24 mouse cellular contexts compared by ENCODE assay signal in the genomic region with DNA sequence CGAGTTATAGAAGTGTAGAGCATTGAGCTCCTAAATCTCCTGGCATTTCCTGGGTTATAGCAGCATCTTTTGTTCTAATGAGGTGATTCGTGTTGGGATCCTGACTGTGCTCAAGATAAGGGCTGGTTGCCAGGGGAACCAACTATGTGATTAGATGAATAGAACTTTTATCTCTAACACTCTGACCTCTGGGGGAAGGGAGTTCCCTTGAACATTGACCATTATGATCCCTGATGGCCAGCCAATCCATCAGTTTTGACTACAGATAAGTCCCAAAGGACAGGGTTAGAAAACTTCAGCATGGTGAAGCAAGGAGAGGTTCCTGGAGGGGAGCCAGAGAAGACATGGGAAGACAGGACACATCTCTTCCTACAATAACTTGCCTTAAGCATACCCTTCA. TPM values are rescaled to one million over a fixed set of nuclear protein-coding genes. Genes with fewer than 3 reads are reported as not detected.
DNase-seq lines count a peak whose midpoint lies in the region; TF ChIP-seq lines count a peak whose summit lies in the region.
"Had no signal": no experiment of that assay in that cellular context is flagged by ENCODE, and none has a peak within 500 bp of the region (broad histone marks: within the 10 kb centered on the region; RNA-seq: fewer than 3 reads in every experiment).

No protein-coding gene starts in this region.

- no peak for TF ChIP-seq POLR2A in embryonic fibroblast, embryonic 13.5 days (IDR thresholded peaks at IDR 0.05; ENCODE audit: low read depth, low read length)

- intact Hi-C loops in heart, postnatal 25 days (cut with DNase I) = no loop called here

- H3K27ac ChIP-seq in embryonic fibroblast, embryonic 13.5 days (ENCODE audit: insufficient read depth, low read length) = 0 out of 2 replicates have a peak overlapping the region, but pooled peaks have one; percentile 18
- H3K27ac ChIP-seq: embryonic facial prominence, embryonic 13.5 days; embryonic facial prominence, embryonic 15.5 days; forebrain, embryonic 13.5 days; forebrain, embryonic 15.5 days had no signal

- H3K4me1 ChIP-seq in embryonic fibroblast, embryonic 13.5 days (ENCODE audit: control insufficient read depth, insufficient read depth, low read length) = peaks cover 9% of the 10 kb centered on the region; the same call in 1 of the 2 replicates
- H3K4me1 ChIP-seq: embryonic facial prominence, embryonic 13.5 days; embryonic facial prominence, embryonic 15.5 days; forebrain, embryonic 13.5 days; forebrain, embryonic 15.5 days had no signal

- no peak overlapping the region for H3K4me3 ChIP-seq in embryonic fibroblast, embryonic 13.5 days (ENCODE audit: insufficient read depth, low read length)
- H3K4me3 ChIP-seq: embryonic facial prominence, embryonic 13.5 days; embryonic facial prominence, embryonic 15.5 days; forebrain, embryonic 13.5 days; forebrain, embryonic 15.5 days had no signal

- no peak for TF ChIP-seq CTCF in embryonic fibroblast, embryonic 13.5 days (IDR thresholded peaks at IDR 0.05; ENCODE audit: borderline replicate concordance, insufficient read depth, low read length)

- peak; percentile 38 for DNase-seq in embryo, embryonic 10 days (ENCODE audit: low spot score)
- no peak for DNase-seq in embryo, embryonic 11 days
- peak; percentile 64 for DNase-seq in heart, adult 11 months
- no peak for DNase-seq in heart, postnatal 25 days (ENCODE audit: low spot score)
- DNase-seq in 3T3-L1 (ENCODE audit: low read depth, low spot score) = peak; percentile 60
- DNase-seq in adrenal gland, postnatal 36 days = no peak
- DNase-seq in thymus, postnatal 14 days = no peak
- DNase-seq: adrenal gland, adult 8-10 months; adrenal gland, postnatal 14 days; cerebellum, adult 11 months; cerebellum, adult 18-20 months; cerebellum, adult 8-10 months; cerebellum, adult 9-11 months; cerebellum, postnatal 14 days; cerebellum, postnatal 36 days; forebrain, postnatal 0 days had no signal

RNA-seq across cellular contexts. Expression of a gene that starts 23.6 kb away (rescaled TPM):
- total RNA-seq in heart, postnatal 25 days (2021) = under 1 TPM; 0.89 to 0.96 TPM
- polyA plus RNA-seq in embryonic fibroblast, embryonic 13.5 days (2011; ENCODE audit: insufficient read length, low read depth, missing spikeins) = 0.15 and 0.83 TPM in 2 replicates
- 1 to 10 TPM; 1.3 to 2.3 TPM for total RNA-seq in adrenal gland, postnatal 36 days (2021)
- total RNA-seq: common myeloid progenitor, adult 5-6 weeks; MEL had no signal
- polyA plus RNA-seq: Patski had no signal

Comparison
In these comparisons a context has a peak if more than half of its experiments do, and no peak if none do; other contexts are left out.
1. DNase-seq: peak in embryo, embryonic 10 days (single experiment), heart, adult 11 months (single experiment) and 3T3-L1 (single experiment); none in embryo, embryonic 11 days (single experiment), heart, postnatal 25 days (single experiment), adrenal gland, postnatal 36 days (0 of 2) and thymus, postnatal 14 days (single experiment).